Mouse (Mus musculus) MEL (cell line): Measurements from ENCODE around the gene Krt4.

Source experiments
- CTCF ChIP-seq, 3 experiments: IDR thresholded peaks in 2 of 3; conservative IDR thresholded peaks in 1 of 3; 2 replicates each; pipeline ENCODE4 v1.5.1; 2011 to 2012; ENCODE audit warnings: low read length in 3 of 3, low read depth in 2 of 3, mild to moderate bottlenecking in 2 of 3, improper control_type of control experiment in 1 of 3, inconsistent platforms in 1 of 3, mixed read lengths in 1 of 3, moderate library complexity in 1 of 3; ENCODE audit not compliant: control insufficient read depth in 1 of 3, insufficient read depth in 1 of 3, poor library complexity in 1 of 3, severe bottlenecking in 1 of 3
- POLR2AphosphoS2 ChIP-seq: IDR thresholded peaks from 2 replicates; pipeline ENCODE4 v1.6.1; 2011; ENCODE audit warnings: low read length, improper control_type of control experiment
- SIN3A ChIP-seq: IDR thresholded peaks from 2 replicates; pipeline ENCODE4 v1.6.1; 2012; ENCODE audit warnings: low read length, improper control_type of control experiment, inconsistent platforms

DNA sequence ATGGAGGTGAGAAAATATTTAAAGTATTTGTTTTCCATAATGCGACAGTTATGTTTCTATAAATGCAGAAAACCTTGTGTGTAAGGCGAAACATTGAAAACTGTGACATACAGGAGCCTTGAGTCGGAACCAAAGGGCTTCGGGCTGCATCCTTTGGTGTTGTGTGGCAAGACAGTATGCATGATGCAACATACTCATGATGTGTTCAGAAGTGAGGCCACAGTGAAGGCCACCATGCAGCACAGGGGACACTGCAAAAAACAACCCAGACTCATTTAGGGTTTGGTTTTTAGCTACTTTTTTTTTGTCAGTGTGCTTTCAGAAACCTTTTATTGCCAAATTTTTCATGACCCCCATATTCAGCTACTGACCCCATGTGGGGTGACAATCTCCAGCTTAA lies 29.3 kb downstream of the Krt4 start:
- TF ChIP-seq CTCF (IDR thresholded peaks at IDR 0.05 in 2 of 3, conservative IDR thresholded peaks at IDR 0.05 in 1 of 3; ENCODE audit: control insufficient read depth in 1 of 3, insufficient read depth in 1 of 3, low read depth in 2 of 3, low read length in 3 of 3, poor library complexity in 1 of 3, severe bottlenecking in 1 of 3): no peak
- TF ChIP-seq POLR2AphosphoS2: no peak
- no peak for TF ChIP-seq SIN3A
